Mouse (Mus musculus) midbrain, postnatal 0 days (tissue): ENCODE results near the gene Hypk. TPM values are rescaled to one million over a fixed set of nuclear protein-coding genes. Genes with fewer than 3 reads are reported as not detected.

Source experiments
- ATAC-seq: fragments of 200-750 bp; cut with Nextera tagmentation; 2 replicates; pipeline ENCODE4 v1.8.0; 2017; ENCODE audit warnings: moderate number of reproducible peaks, mild to moderate bottlenecking, moderate TSS enrichment, moderate library complexity; ENCODE audit not compliant: low FRiP score
- DNase-seq: peaks from one replicate; pipeline ENCODE4 v3.0.0-alpha.2; 2015; ENCODE audit warnings: low spot score
- H3K27ac ChIP-seq: fragments of 300-500 bp; sonication (generic); 2 replicates; pipeline ENCODE4 v1.5.1; 2014; ENCODE audit warnings: low read depth, mild to moderate bottlenecking, low read length, mixed read lengths
- H3K27me3 ChIP-seq: fragments of 300-500 bp; sonication (generic); 2 replicates; pipeline ENCODE4 v1.6.1; 2014; ENCODE audit warnings: low read length, control low read depth, mixed read lengths; ENCODE audit not compliant: insufficient read depth
- H3K36me3 ChIP-seq: fragments of 300-500 bp; sonication (generic); 2 replicates; pipeline ENCODE4 v1.6.1; 2014; ENCODE audit warnings: low read length, control low read depth, mixed read lengths; ENCODE audit not compliant: insufficient read depth
- H3K4me1 ChIP-seq: fragments of 300-500 bp; sonication (generic); 2 replicates; pipeline ENCODE4 v1.6.1; 2014; ENCODE audit warnings: mild to moderate bottlenecking, control low read depth, antibody characterized with exemption, low read length, mixed read lengths; ENCODE audit not compliant: insufficient read depth
- H3K4me2 ChIP-seq: fragments of 300-500 bp; sonication (generic); 2 replicates; pipeline ENCODE4 v1.6.1; 2014; ENCODE audit warnings: low read depth, mild to moderate bottlenecking, low read length, mixed read lengths; ENCODE audit not compliant: poor library complexity, severe bottlenecking
- H3K4me3 ChIP-seq: fragments of 300-500 bp; sonication (generic); 2 replicates; pipeline ENCODE4 v1.5.1; 2014; ENCODE audit warnings: low read depth, mild to moderate bottlenecking, low read length, moderate library complexity
- H3K9ac ChIP-seq: fragments of 300-500 bp; sonication (generic); replicated peaks from 2 replicates; pipeline ENCODE4 v1.6.1; 2014; ENCODE audit warnings: mild to moderate bottlenecking, low read length, moderate library complexity, mixed read lengths; ENCODE audit not compliant: poor library complexity, severe bottlenecking
- H3K9me3 ChIP-seq: fragments of 300-500 bp; sonication (generic); 2 replicates; pipeline ENCODE4 v1.6.1; 2016; ENCODE audit warnings: low read length, control low read depth
- CTCF ChIP-seq: IDR thresholded peaks from 2 replicates; pipeline ENCODE4 v1.5.1; 2016; ENCODE audit warnings: antibody characterized with exemption, mild to moderate bottlenecking
- whole genome bisulfite sequencing: fragments of 180-500 bp; shearing (Covaris S2); extraction: QIAGEN DNeasy Blood & Tissue Kit; methylation state at CpG from one replicate; pipeline ENCODE4 v1.1.7; 2014; 5-methylcytosine and 5-hydroxymethylcytosine counted together
- polyA plus RNA-seq: library from polyadenylated mRNA; unstranded; fragments of >200 nt; fragmentation: Nextera tagmentation; extraction: Ambion mirVana; gene quantifications from 2 replicates; pipeline ENCODE4 v1.2.1, GENCODE M21; 2015
- total RNA-seq: library from RNA; depleted of rRNA; stranded (reverse); fragments of >200 nt; gene quantifications from 2 replicates; pipeline ENCODE4 v1.2.3, GENCODE M21; 2014

Hypk gene
- total and polyA plus RNA-seq, 2 experiments from 2014 or later: 12.3 to 115 TPM

DNA sequence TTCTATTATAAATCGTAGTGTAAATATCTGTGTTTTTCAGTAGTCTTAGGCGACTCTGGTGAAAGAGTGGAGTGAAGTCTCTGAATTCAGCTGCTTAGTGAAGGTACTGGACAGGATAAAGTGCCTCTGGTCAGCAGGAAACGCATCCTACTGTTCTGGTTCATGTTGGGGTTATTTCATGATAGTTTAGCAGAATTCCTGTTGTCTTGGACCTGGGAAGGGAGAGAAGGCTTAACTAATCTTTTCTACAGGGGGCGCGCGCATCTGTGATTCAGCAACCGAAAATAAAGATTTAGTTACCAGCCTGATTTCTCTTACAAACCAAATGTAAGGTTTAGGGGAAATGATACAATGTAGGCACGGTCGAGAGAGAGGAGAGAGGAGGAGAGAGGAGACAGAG lies 5.0 kb upstream of the Hypk start:
- no peak for ATAC-seq
- TF ChIP-seq CTCF: peak; percentile 59

GRCm38 (mm10) chr2:121448739-121449535 lies 4.2 kb upstream of the Hypk start, which contains the start of gene Serf2:
Gene Serf2, plus strand, starts transcription at chr2:121449195.
- DNase-seq (peak; percentile 98), ATAC-seq (peak; percentile 98)
- no peaks in the 10 kb centered on the region for H3K27me3 ChIP-seq
- peak within 1 kb of the TSS; percentile 93 for H3K4me2 ChIP-seq
- H3K36me3 ChIP-seq: peaks cover 12% of the 10 kb centered on the region; the same call in 1 of the 2 replicates
- peak within 1 kb of the TSS; percentile 95 for H3K4me3 ChIP-seq
- no peaks in the 10 kb centered on the region for H3K9me3 ChIP-seq
- no peak for TF ChIP-seq CTCF
- H3K9ac ChIP-seq: peak within 1 kb of the TSS; percentile 92
- H3K4me1 ChIP-seq: 0 out of 2 replicates have a peak, but pooled peaks cover 4% of the 10 kb centered on the region
- 1% methylated on average over 65 of the region's 74 CpGs for WGBS
- H3K27ac ChIP-seq: peak within 1 kb of the TSS; percentile 94

More for the DNA sequence above, 5.0 kb upstream of the Hypk start:
- Histone ChIP-seq H3K27me3 (no peaks in the 10 kb centered on the region), H3K27ac (peak overlapping the region; percentile 69; the same call in 1 of the 2 replicates), H3K9ac (no peak overlapping the region), H3K4me2 (peak overlapping the region; percentile 93), H3K4me1 (0 out of 2 replicates have a peak, but pooled peaks cover 4% of the 10 kb centered on the region), H3K36me3 (peaks cover 8% of the 10 kb centered on the region; the same call in 1 of the 2 replicates), H3K4me3 (peak overlapping the region; percentile 95; the same call in 1 of the 2 replicates), H3K9me3 (no peaks in the 10 kb centered on the region)
- DNase-seq: peak; percentile 33
- WGBS: 16% methylated on average over 9 of the region's 9 CpGs

DNA sequence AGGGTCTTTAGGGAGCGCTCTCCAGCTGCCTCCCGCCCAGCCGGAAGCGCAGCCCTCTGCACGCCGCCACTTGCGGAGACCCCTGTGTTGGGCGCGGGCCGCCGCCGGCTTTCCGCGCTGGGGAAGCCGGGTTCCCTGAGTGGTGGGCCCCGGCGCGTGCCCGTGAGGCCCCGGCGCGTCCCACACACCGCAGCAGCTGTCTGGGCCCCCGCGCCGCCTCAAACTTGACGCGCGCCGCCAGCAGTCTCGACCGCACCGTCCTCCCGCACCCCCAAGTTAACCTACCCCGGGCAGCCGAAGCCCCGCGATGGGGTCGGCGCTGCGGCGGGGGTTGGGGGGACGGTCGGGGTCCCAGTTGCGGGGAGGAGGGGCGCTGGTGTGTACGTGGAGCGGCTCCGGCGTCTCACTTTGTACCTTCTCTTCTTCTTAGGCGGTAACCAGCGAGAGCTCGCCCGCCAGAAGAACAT lies 3.5 kb upstream of the Hypk start:
- H3K9me3 ChIP-seq: no peaks in the 10 kb centered on the region
- peaks cover 12% of the 10 kb centered on the region; the same call in 1 of the 2 replicates for H3K36me3 ChIP-seq
- under 1% methylated on average over 53 of the region's 54 CpGs for WGBS
- H3K4me2 ChIP-seq: peak overlapping the region; percentile 93
- peak overlapping the region; percentile 94 for H3K27ac ChIP-seq
- no peak for TF ChIP-seq CTCF
- DNase-seq (no peak), ATAC-seq (peak; percentile 80)
- no peaks in the 10 kb centered on the region for H3K27me3 ChIP-seq
- H3K4me3 ChIP-seq: peak overlapping the region; percentile 95
- 0 out of 2 replicates have a peak, but pooled peaks cover 4% of the 10 kb centered on the region for H3K4me1 ChIP-seq
- H3K9ac ChIP-seq: peak overlapping the region; percentile 92

GRCm38 (mm10) chr2:121450093-121450492 lies 3.0 kb upstream of the Hypk start:
- Histone ChIP-seq H3K4me1 (0 out of 2 replicates have a peak, but pooled peaks cover 4% of the 10 kb centered on the region), H3K9ac (peak overlapping the region; percentile 92), H3K27me3 (no peaks in the 10 kb centered on the region), H3K27ac (peak overlapping the region; percentile 94), H3K36me3 (peaks cover 12% of the 10 kb centered on the region; the same call in 1 of the 2 replicates), H3K4me3 (peak overlapping the region; percentile 95), H3K9me3 (no peaks in the 10 kb centered on the region), H3K4me2 (peak overlapping the region; percentile 93)
- DNase-seq (no peak), ATAC-seq (no peak)
- no peak for TF ChIP-seq CTCF
- WGBS: 3% methylated on average over 7 of the region's 7 CpGs

GRCm38 (mm10) chr2:121452361-121452760 lies 729 bp upstream of the Hypk start:
- no peak overlapping the region for H3K4me3 ChIP-seq
- no peaks in the 10 kb centered on the region for H3K9me3 ChIP-seq
- H3K4me1 ChIP-seq: 0 out of 2 replicates have a peak, but pooled peaks cover 4% of the 10 kb centered on the region
- no peak for ATAC-seq
- H3K27me3 ChIP-seq: no peaks in the 10 kb centered on the region
- peaks cover 12% of the 10 kb centered on the region; the same call in 1 of the 2 replicates for H3K36me3 ChIP-seq
- H3K27ac ChIP-seq: no peak overlapping the region
- no peak for TF ChIP-seq CTCF
- DNase-seq: no peak
- H3K4me2 ChIP-seq: no peak overlapping the region
- H3K9ac ChIP-seq: no peak overlapping the region
- WGBS: 87% methylated on average over 4 of the region's 4 CpGs

- Histone ChIP-seq H3K9ac (no peak overlapping the region), H3K27ac (no peak overlapping the region), H3K4me2 (no peak overlapping the region), H3K27me3 (no peaks in the 10 kb centered on the region), H3K36me3 (peaks cover 12% of the 10 kb centered on the region; the same call in 1 of the 2 replicates), H3K4me3 (no peak overlapping the region), H3K9me3 (no peaks in the 10 kb centered on the region), H3K4me1 (0 out of 2 replicates have a peak, but pooled peaks cover 4% of the 10 kb centered on the region)
- DNase-seq (no peak), ATAC-seq (no peak)
- TF ChIP-seq CTCF: no peak
- 77% methylated on average over 6 of the region's 6 CpGs for WGBS
Observed at GRCm38 (mm10) chr2:121453917-121454316, 827 bp downstream of the Hypk start.
